Mouse (Mus musculus) fibroblast of lung, adult 2 months (primary cell): ENCODE results near the gene Mafb.

Source experiments
- DNase-seq: peaks from one replicate; pipeline ENCODE4 v3.0.0-alpha.2; 2011; ENCODE audit warnings: low read depth

Mafb gene

GRCm38 (mm10) chr2:160364128-160364650 is 2.7 kb downstream of the Mafb start:
- no peak for DNase-seq

- no peak for DNase-seq
Measured at GRCm38 (mm10) chr2:160363201-160363600, 3.7 kb downstream of the Mafb start.

GRCm38 (mm10) chr2:160361442-160362121 is 5.3 kb downstream of the Mafb start:
- no peak for DNase-seq

- no peak for DNase-seq
Measured at GRCm38 (mm10) chr2:160360234-160360874, 6.5 kb downstream of the Mafb start.

GRCm38 (mm10) chr2:160358896-160359295 is 8.0 kb downstream of the Mafb start:
- no peak for DNase-seq

- no peak for DNase-seq
Measured at GRCm38 (mm10) chr2:160357442-160357841, 9.4 kb downstream of the Mafb start.

GRCm38 (mm10) chr2:160356132-160356531 is 10.7 kb downstream of the Mafb start:
- DNase-seq: no peak

GRCm38 (mm10) chr2:160354319-160354718 is 12.5 kb downstream of the Mafb start:
- no peak for DNase-seq

- DNase-seq: no peak
Measured at GRCm38 (mm10) chr2:160353581-160353980, 13.3 kb downstream of the Mafb start.

GRCm38 (mm10) chr2:160351038-160351574 is 15.8 kb downstream of the Mafb start:
- no peak for DNase-seq

GRCm38 (mm10) chr2:160349578-160349977 is 17.3 kb downstream of the Mafb start:
- DNase-seq: no peak

GRCm38 (mm10) chr2:160348796-160349195 is 18.1 kb downstream of the Mafb start:
- no peak for DNase-seq

- DNase-seq: no peak
Measured at GRCm38 (mm10) chr2:160348072-160348604, 18.7 kb downstream of the Mafb start.

- no peak for DNase-seq
Measured at GRCm38 (mm10) chr2:160345644-160346043, 21.2 kb downstream of the Mafb start.

- DNase-seq: no peak
Measured at GRCm38 (mm10) chr2:160340121-160340520, 26.7 kb downstream of the Mafb start.

- DNase-seq: no peak
Measured at GRCm38 (mm10) chr2:160339595-160339994, 27.3 kb downstream of the Mafb start.

- no peak for DNase-seq
Measured at GRCm38 (mm10) chr2:160336053-160336452, 30.8 kb downstream of the Mafb start.

- no peak for DNase-seq
Measured at GRCm38 (mm10) chr2:160335043-160335442, 31.8 kb downstream of the Mafb start.

GRCm38 (mm10) chr2:160334111-160334661 is 32.7 kb downstream of the Mafb start, which contains the start of gene Gm826:
Gene Gm826, minus strand, starts transcription at chr2:160334162.
- no peak for DNase-seq

GRCm38 (mm10) chr2:160332516-160333325 is 34.1 kb downstream of the Mafb start:
- no peak for DNase-seq

GRCm38 (mm10) chr2:160328886-160329285 is 38.0 kb downstream of the Mafb start:
- DNase-seq: no peak

- no peak for DNase-seq
Measured at GRCm38 (mm10) chr2:160327716-160328115, 39.1 kb downstream of the Mafb start.
